Mouse (Mus musculus): ENCODE measurements around the gene Cavin4. TPM values are rescaled to one million over a fixed set of nuclear protein-coding genes. Genes with fewer than 3 reads are reported as not detected.

Cavin4 gene
- polyA plus RNA-seq (2011; ENCODE audit: insufficient read depth, insufficient read length, low replicate concordance, missing spikeins): not detected in 2 replicates

DNA sequence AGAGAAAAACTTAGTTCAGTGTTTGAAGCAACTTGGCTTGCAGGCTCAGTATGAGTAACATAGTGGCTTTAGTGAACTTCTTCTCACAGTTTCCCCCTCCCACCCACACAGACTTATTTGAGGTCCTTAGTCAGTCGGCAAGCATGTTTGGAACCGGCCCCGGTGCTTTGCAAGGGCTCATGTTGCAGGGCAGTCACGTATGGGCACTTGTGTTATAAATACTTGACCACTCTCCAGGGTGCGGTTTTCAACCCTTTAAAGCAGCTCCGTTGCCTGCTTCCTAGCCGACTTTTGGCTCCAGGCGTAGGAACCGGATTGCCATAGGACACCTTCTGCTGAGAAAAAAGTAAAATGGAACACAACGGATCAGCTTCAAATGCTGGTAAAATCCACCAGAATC, at the start of gene Cavin4:
TSS of gene Cavin4 (plus strand) at position 244 of the 400 bp plus-strand sequence.
- no peak within 1 kb of the TSS for H3K4me3 ChIP-seq (replicated peaks; ENCODE audit: control insufficient read depth, low read depth, low read length)
- no peak within 1 kb of the TSS for H3K27ac ChIP-seq (ENCODE audit: control insufficient read depth, insufficient read depth, low read depth, low read length, poor library complexity)
- WGBS: 90% methylated on average over 10 of the region's 10 CpGs
- TF ChIP-seq POLR2A (IDR thresholded peaks at IDR 0.05; ENCODE audit: borderline replicate concordance, control insufficient read depth, low read depth, low read length): no peak
- TF ChIP-seq CTCF (IDR thresholded peaks at IDR 0.05; ENCODE audit: control insufficient read depth, insufficient read depth, low read length): no peak
- no peaks in the 10 kb centered on the region for H3K4me1 ChIP-seq (ENCODE audit: control insufficient read depth, insufficient read depth, low read length)

DNA sequence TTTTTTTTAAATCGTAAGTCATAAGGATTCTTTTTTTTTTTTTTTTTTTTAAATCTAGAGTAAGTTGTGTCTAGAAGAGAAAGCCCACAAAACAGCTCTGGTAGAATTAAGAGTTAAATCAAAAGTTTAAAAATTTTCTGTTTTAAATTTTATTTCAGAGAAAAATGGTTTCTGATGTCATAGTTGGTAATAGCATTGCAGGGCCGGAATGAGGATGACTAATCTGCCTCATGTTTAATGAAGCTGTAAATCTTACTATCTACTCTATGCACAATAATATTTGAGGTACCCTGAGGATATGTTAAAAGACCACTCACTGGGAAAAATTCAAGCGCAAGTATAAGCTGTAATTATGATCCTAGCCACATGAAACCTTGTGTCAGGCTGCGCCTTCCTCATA, 47.8 kb upstream of the Cavin4 start:
- WGBS: 86% methylated on average over 4 of the region's 4 CpGs
- no peak for TF ChIP-seq CTCF (IDR thresholded peaks at IDR 0.05; ENCODE audit: control insufficient read depth, insufficient read depth, low read length)
- TF ChIP-seq POLR2A (IDR thresholded peaks at IDR 0.05; ENCODE audit: borderline replicate concordance, control insufficient read depth, low read depth, low read length): no peak

DNA sequence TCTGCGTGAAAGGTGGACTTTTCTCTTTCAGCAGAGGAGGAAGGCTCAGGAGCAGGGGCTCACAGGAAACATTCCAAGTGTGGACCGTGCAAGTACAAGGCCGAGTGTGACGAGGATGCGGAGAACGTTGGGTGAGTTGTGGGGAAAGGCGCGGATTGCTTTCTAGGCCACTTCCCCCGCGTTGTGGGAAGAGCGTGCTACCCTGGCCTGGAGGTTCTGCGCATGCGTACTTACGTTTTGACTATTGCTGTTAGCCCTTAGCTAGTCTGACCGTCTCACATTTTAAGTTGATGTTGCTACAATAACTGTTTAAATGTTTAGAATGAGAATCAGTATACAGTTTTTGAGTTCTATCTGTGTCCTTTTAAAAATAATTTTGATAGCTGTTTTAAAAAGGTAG, 46.1 kb upstream of the Cavin4 start:
- whole genome bisulfite sequencing: 93% methylated on average over 15 of the region's 15 CpGs
- Histone ChIP-seq H3K27ac (ENCODE audit: control insufficient read depth, insufficient read depth, low read depth, low read length, poor library complexity) (no peak overlapping the region), H3K4me3 (replicated peaks; ENCODE audit: control insufficient read depth, low read depth, low read length) (no peak overlapping the region), H3K4me1 (ENCODE audit: control insufficient read depth, insufficient read depth, low read length) (no peaks in the 10 kb centered on the region)
- TF ChIP-seq CTCF (IDR thresholded peaks at IDR 0.05; ENCODE audit: control insufficient read depth, insufficient read depth, low read length) (no peak), POLR2A (IDR thresholded peaks at IDR 0.05; ENCODE audit: borderline replicate concordance, control insufficient read depth, low read depth, low read length) (no peak)

More for the DNA sequence above, 47.8 kb upstream of the Cavin4 start:
- H3K27ac ChIP-seq (ENCODE audit: control insufficient read depth, insufficient read depth, low read depth, low read length, poor library complexity): no peak overlapping the region
- no peak overlapping the region for H3K4me3 ChIP-seq (replicated peaks; ENCODE audit: control insufficient read depth, low read depth, low read length)
- no peaks in the 10 kb centered on the region for H3K4me1 ChIP-seq (ENCODE audit: control insufficient read depth, insufficient read depth, low read length)

DNA sequence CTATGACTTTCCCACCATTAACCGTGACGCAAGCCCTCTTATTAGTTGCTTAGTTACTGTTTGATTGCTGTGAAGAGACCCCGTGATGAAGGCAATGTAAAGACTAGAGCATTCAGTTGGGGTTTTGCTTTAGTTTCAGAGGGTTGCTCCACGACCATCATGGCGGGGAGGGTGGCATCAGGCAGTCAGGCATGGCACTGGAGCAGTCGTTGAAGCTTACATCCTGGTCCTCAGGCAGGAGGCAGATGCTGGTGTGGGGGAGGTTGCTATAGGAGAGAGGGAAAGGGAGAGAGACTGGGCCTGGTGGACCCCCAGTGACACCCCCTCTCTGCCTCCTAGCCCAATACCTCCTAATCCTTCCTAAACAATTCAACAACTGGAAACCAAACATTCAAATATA, 43.2 kb upstream of the Cavin4 start:
- Histone ChIP-seq H3K4me1 (ENCODE audit: control insufficient read depth, insufficient read depth, low read length) (no peaks in the 10 kb centered on the region), H3K27ac (ENCODE audit: control insufficient read depth, insufficient read depth, low read depth, low read length, poor library complexity) (no peak overlapping the region), H3K4me3 (replicated peaks; ENCODE audit: control insufficient read depth, low read depth, low read length) (no peak overlapping the region)
- WGBS: 85% methylated on average over 6 of the region's 6 CpGs
- TF ChIP-seq CTCF (IDR thresholded peaks at IDR 0.05; ENCODE audit: control insufficient read depth, insufficient read depth, low read length) (no peak), POLR2A (IDR thresholded peaks at IDR 0.05; ENCODE audit: borderline replicate concordance, control insufficient read depth, low read depth, low read length) (no peak)

DNA sequence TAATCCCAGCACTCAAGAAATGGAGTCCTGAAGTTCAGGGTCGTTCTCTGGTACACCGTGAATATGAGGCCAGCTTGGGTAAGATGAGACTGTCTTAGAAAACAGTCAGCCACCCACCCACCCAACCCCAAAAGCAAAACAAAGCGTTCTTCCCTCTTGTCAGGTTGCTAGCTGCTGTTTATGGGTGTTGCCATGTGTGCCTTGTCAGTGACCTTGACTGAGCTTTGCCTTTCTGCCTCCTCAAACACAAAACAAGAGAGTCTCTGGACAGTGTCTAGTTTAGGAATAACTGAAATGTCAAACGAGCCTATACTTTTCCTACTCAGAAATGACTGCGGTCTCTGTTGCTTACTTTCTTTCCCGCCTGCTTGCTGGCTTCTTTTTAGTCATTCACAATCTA, 41.1 kb upstream of the Cavin4 start:
- Histone ChIP-seq H3K4me1 (ENCODE audit: control insufficient read depth, insufficient read depth, low read length) (no peaks in the 10 kb centered on the region), H3K4me3 (replicated peaks; ENCODE audit: control insufficient read depth, low read depth, low read length) (no peak overlapping the region), H3K27ac (ENCODE audit: control insufficient read depth, insufficient read depth, low read depth, low read length, poor library complexity) (no peak overlapping the region)
- TF ChIP-seq CTCF (IDR thresholded peaks at IDR 0.05; ENCODE audit: control insufficient read depth, insufficient read depth, low read length) (no peak), POLR2A (IDR thresholded peaks at IDR 0.05; ENCODE audit: borderline replicate concordance, control insufficient read depth, low read depth, low read length) (no peak)
- WGBS: 86% methylated on average over 6 of the region's 6 CpGs

DNA sequence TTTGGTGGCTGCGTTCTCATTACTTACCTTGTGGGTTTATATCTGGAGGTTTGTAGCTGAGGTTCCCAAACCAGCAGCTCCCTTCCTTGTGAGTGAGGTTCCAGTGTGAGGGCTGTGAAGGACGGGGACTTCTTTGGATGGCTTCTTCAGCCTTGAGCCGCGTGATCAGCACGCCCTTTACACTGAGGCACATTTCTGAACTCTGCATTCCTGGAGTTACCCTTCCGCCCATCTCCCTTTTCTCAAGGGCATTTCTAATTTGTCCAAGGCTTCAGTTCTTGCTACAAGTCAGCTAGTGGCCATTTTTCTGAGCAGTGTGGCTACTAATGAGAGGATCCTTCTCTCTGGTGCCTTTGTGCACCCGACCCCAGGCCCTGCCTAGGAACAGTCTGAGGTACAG, 40.4 kb upstream of the Cavin4 start:
- WGBS: 76% methylated on average over 7 of the region's 7 CpGs
- H3K27ac ChIP-seq (ENCODE audit: control insufficient read depth, insufficient read depth, low read depth, low read length, poor library complexity): no peak overlapping the region
- no peak overlapping the region for H3K4me3 ChIP-seq (replicated peaks; ENCODE audit: control insufficient read depth, low read depth, low read length)
- no peak for TF ChIP-seq POLR2A (IDR thresholded peaks at IDR 0.05; ENCODE audit: borderline replicate concordance, control insufficient read depth, low read depth, low read length)
- TF ChIP-seq CTCF (IDR thresholded peaks at IDR 0.05; ENCODE audit: control insufficient read depth, insufficient read depth, low read length): no peak
- H3K4me1 ChIP-seq (ENCODE audit: control insufficient read depth, insufficient read depth, low read length): no peaks in the 10 kb centered on the region

DNA sequence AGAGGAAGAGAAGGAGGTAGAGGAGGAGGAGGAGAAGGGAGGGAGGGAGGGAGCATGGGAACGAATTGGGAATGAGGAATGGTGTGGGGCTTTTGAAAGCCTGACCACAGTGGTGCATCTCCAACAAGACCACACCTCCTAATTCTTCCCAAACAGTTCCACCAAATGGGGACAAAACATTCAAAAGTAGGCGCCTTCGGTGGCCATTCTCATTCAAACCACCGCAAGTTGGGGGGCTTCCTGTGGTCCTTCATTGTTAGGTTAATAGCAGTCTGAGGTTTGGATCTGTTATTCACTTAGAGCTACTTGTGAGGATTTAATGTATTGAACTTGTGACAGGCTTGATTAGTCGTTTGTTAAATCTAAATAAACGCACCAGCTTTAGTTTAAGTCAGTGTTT, 38.4 kb upstream of the Cavin4 start:
- Histone ChIP-seq H3K27ac (ENCODE audit: control insufficient read depth, insufficient read depth, low read depth, low read length, poor library complexity) (no peak overlapping the region), H3K4me1 (ENCODE audit: control insufficient read depth, insufficient read depth, low read length) (no peaks in the 10 kb centered on the region), H3K4me3 (replicated peaks; ENCODE audit: control insufficient read depth, low read depth, low read length) (no peak overlapping the region)
- WGBS: 82% methylated on average over 6 of the region's 6 CpGs
- TF ChIP-seq POLR2A (IDR thresholded peaks at IDR 0.05; ENCODE audit: borderline replicate concordance, control insufficient read depth, low read depth, low read length): no peak

DNA sequence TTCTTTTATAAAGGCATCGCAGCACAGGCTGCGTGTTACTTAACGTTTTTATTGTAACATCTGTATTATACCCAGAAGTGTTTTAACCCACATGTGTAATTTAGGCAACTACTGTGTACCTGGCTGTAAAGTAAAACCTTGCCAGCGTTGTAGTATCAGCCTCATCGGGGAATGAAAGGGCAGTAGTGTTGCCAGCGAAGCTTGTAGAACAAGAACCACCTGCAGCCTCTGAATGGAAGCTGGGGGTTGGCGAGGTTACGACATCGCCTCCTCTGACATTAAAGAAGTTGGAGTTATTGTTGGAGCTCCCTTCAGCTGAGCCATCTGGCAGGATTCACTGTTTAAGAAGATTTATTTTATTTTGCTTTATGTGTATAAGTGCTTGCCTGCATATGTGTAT, 37.5 kb upstream of the Cavin4 start:
- H3K4me3 ChIP-seq (replicated peaks; ENCODE audit: control insufficient read depth, low read depth, low read length): no peak overlapping the region
- WGBS: 85% methylated on average over 9 of the region's 9 CpGs
- H3K4me1 ChIP-seq (ENCODE audit: control insufficient read depth, insufficient read depth, low read length): no peaks in the 10 kb centered on the region
- TF ChIP-seq CTCF (IDR thresholded peaks at IDR 0.05; ENCODE audit: control insufficient read depth, insufficient read depth, low read length): no peak
- no peak for TF ChIP-seq POLR2A (IDR thresholded peaks at IDR 0.05; ENCODE audit: borderline replicate concordance, control insufficient read depth, low read depth, low read length)
- H3K27ac ChIP-seq (ENCODE audit: control insufficient read depth, insufficient read depth, low read depth, low read length, poor library complexity): no peak overlapping the region

DNA sequence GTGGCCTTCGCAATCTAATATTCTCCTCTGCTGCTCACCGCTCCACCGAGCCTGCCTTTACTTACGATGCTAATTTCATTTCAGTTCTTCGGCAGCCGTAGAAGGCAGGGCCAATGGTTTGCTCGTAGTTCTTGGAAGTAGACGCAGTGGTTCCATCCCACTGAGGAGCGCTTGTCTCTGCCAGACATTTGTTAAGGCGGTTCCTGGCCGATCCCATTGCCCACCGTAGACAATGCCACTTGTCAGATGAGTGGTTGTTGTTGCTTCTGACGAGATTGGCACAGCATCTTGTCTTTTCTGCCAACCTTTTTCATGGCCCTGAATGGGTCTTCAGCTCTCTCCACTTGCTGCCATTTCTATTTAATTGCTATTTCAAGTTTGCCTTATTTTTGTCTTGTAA, 33.9 kb upstream of the Cavin4 start:
- H3K27ac ChIP-seq (ENCODE audit: control insufficient read depth, insufficient read depth, low read depth, low read length, poor library complexity): no peak overlapping the region
- no peaks in the 10 kb centered on the region for H3K4me1 ChIP-seq (ENCODE audit: control insufficient read depth, insufficient read depth, low read length)
- WGBS: 91% methylated on average over 13 of the region's 13 CpGs
- H3K4me3 ChIP-seq (replicated peaks; ENCODE audit: control insufficient read depth, low read depth, low read length): no peak overlapping the region
- TF ChIP-seq CTCF (IDR thresholded peaks at IDR 0.05; ENCODE audit: control insufficient read depth, insufficient read depth, low read length) (no peak), POLR2A (IDR thresholded peaks at IDR 0.05; ENCODE audit: borderline replicate concordance, control insufficient read depth, low read depth, low read length) (no peak)
